Mouse (Mus musculus) G1E (cell line): ENCODE measurements around the gene 5031439G07Rik. TPM values are rescaled to one million over a fixed set of nuclear protein-coding genes. Genes with fewer than 3 reads are reported as not detected.

ENCODE experiments used
- ATAC-seq: 2 replicates; pipeline ENCODE4 v1.8.0; 2016; ENCODE audit warnings: mild to moderate bottlenecking; ENCODE audit not compliant: insufficient number of reproducible peaks, poor library complexity, low FRiP score, severe bottlenecking; ENCODE audit errors: extremely low read depth
- DNase-seq: peaks from one replicate; pipeline ENCODE4 v3.0.0; 2012; ENCODE audit warnings: low spot score
- H3K27me3 ChIP-seq: 2 replicates; pipeline ENCODE4 v1.6.1; 2012; ENCODE audit warnings: mild to moderate bottlenecking, low read length, inconsistent platforms; ENCODE audit not compliant: insufficient read depth
- H3K36me3 ChIP-seq: replicated peaks from 2 replicates; pipeline ENCODE3; 2012; ENCODE audit warnings: mild to moderate bottlenecking, inconsistent platforms
- H3K4me1 ChIP-seq: 2 replicates; pipeline ENCODE4 v1.6.1; 2012; ENCODE audit warnings: low read depth, low read length, inconsistent platforms, mixed read lengths; ENCODE audit not compliant: insufficient read depth
- H3K4me3 ChIP-seq: 2 replicates; pipeline ENCODE4 v1.5.1; 2012; ENCODE audit warnings: low read depth, mild to moderate bottlenecking, inconsistent platforms, low read length, moderate library complexity, mixed read lengths
- H3K9me3 ChIP-seq: replicated peaks from 2 replicates; pipeline ENCODE4 v1.6.1; 2012; ENCODE audit warnings: inconsistent platforms
- CTCF ChIP-seq: IDR thresholded peaks from 2 replicates; pipeline ENCODE4 v1.5.1; 2012; ENCODE audit warnings: low read depth, low read length, inconsistent platforms, mixed read lengths
- GATA1 ChIP-seq: IDR thresholded peaks from 2 replicates; pipeline ENCODE4 v1.6.1; 2012; ENCODE audit warnings: borderline replicate concordance, low read length, inconsistent platforms, mixed read lengths
- GATA2 ChIP-seq: IDR thresholded peaks from 2 replicates; pipeline ENCODE4 v1.6.1; 2012; ENCODE audit warnings: low read depth, low read length, inconsistent platforms, borderline replicate concordance
- POLR2AphosphoS5 ChIP-seq: IDR thresholded peaks from 2 replicates; pipeline ENCODE4 v1.6.1; 2012; ENCODE audit warnings: low read depth, low read length, inconsistent platforms; ENCODE audit not compliant: insufficient replicate concordance
- TAL1 ChIP-seq: conservative IDR thresholded peaks from 2 replicates; pipeline ENCODE4 v1.6.1; 2012; ENCODE audit warnings: low read depth, low read length, inconsistent platforms, mixed read lengths
- polyA plus RNA-seq: library from polyadenylated mRNA; stranded (reverse); fragments of >175 nt; gene quantifications from 2 replicates; pipeline ENCODE4 v1.2.3, GENCODE M21; 2012
- total RNA-seq, 2 experiments: library from RNA; stranded (forward) in 1 of 2; stranded (reverse) in 1 of 2; fragments of 200-1000 nt in 1 of 2; fragments of >200 nt in 1 of 2; fragmentation: Nextera tagmentation in 1 of 2; gene quantifications; 2 replicates each; pipeline ENCODE4 v1.2.3; 2014 to 2017

The 5031439G07Rik gene
- total and polyA plus RNA-seq, 3 experiments, result 8.8 to 41.8 (median 13.1) TPM

GRCm38 (mm10) chr15:84960692-84961091 lies 27.7 kb downstream of the 5031439G07Rik start:
- no peaks in the 10 kb centered on the region for H3K9me3 ChIP-seq
- H3K36me3 ChIP-seq, result peaks cover 55% of the 10 kb centered on the region
- TF ChIP-seq TAL1 (no peak), GATA2 (no peak), CTCF (no peak), POLR2AphosphoS5 (no peak), GATA1 (no peak)
- no peak overlapping the region for H3K4me3 ChIP-seq
- H3K27me3 ChIP-seq, result no peaks in the 10 kb centered on the region
- H3K4me1 ChIP-seq, result no peaks in the 10 kb centered on the region
- ATAC-seq, result no peak
- DNase-seq, result no peak

- no peaks in the 10 kb centered on the region for H3K9me3 ChIP-seq
- no peak overlapping the region for H3K4me3 ChIP-seq
- ATAC-seq, result no peak
- no peak for DNase-seq
- no peaks in the 10 kb centered on the region for H3K27me3 ChIP-seq
- no peak for TF ChIP-seq TAL1
- no peak for TF ChIP-seq GATA1
- no peak for TF ChIP-seq CTCF
- TF ChIP-seq GATA2, result no peak
- TF ChIP-seq POLR2AphosphoS5, result no peak
- peaks cover 63% of the 10 kb centered on the region for H3K36me3 ChIP-seq
- no peaks in the 10 kb centered on the region for H3K4me1 ChIP-seq
Observed at GRCm38 (mm10) chr15:84959891-84960290, 28.5 kb downstream of the 5031439G07Rik start.

GRCm38 (mm10) chr15:84958331-84958730 lies 30.0 kb downstream of the 5031439G07Rik start:
- ATAC-seq, result no peak
- H3K36me3 ChIP-seq, result peaks cover 78% of the 10 kb centered on the region
- no peak overlapping the region for H3K4me3 ChIP-seq
- no peaks in the 10 kb centered on the region for H3K27me3 ChIP-seq
- no peaks in the 10 kb centered on the region for H3K9me3 ChIP-seq
- H3K4me1 ChIP-seq, result no peaks in the 10 kb centered on the region
- TF ChIP-seq CTCF (no peak), GATA1 (no peak), TAL1 (no peak), POLR2AphosphoS5 (no peak), GATA2 (no peak)
- no peak for DNase-seq

- no peak for ATAC-seq
- TF ChIP-seq GATA2, result no peak
- TF ChIP-seq POLR2AphosphoS5, result no peak
- TF ChIP-seq GATA1, result no peak
- no peak for TF ChIP-seq TAL1
- TF ChIP-seq CTCF, result no peak
- H3K36me3 ChIP-seq, result peaks cover 83% of the 10 kb centered on the region
- no peaks in the 10 kb centered on the region; the same call in 1 of the 2 replicates for H3K4me1 ChIP-seq
- H3K9me3 ChIP-seq, result no peaks in the 10 kb centered on the region
- no peaks in the 10 kb centered on the region for H3K27me3 ChIP-seq
- H3K4me3 ChIP-seq, result no peak overlapping the region
- DNase-seq, result no peak
Observed at GRCm38 (mm10) chr15:84957851-84958250, 30.5 kb downstream of the 5031439G07Rik start.

GRCm38 (mm10) chr15:84953259-84953658 lies 35.1 kb downstream of the 5031439G07Rik start:
- ATAC-seq (no peak), DNase-seq (no peak)
- peaks cover 98% of the 10 kb centered on the region for H3K36me3 ChIP-seq
- no peak overlapping the region for H3K4me3 ChIP-seq
- no peaks in the 10 kb centered on the region; the same call in 1 of the 2 replicates for H3K4me1 ChIP-seq
- TF ChIP-seq TAL1 (no peak), GATA1 (no peak), GATA2 (no peak), POLR2AphosphoS5 (no peak), CTCF (no peak)
- no peaks in the 10 kb centered on the region for H3K27me3 ChIP-seq
- H3K9me3 ChIP-seq, result no peaks in the 10 kb centered on the region

- no peaks in the 10 kb centered on the region for H3K27me3 ChIP-seq
Observed at GRCm38 (mm10) chr15:84950053-84950452, 38.3 kb downstream of the 5031439G07Rik start.

GRCm38 (mm10) chr15:84948990-84949389 lies 39.4 kb downstream of the 5031439G07Rik start:
- no peaks in the 10 kb centered on the region for H3K9me3 ChIP-seq
- H3K36me3 ChIP-seq, result peaks cover 85% of the 10 kb centered on the region
- no peak for TF ChIP-seq GATA1
- no peak for TF ChIP-seq GATA2
- TF ChIP-seq POLR2AphosphoS5, result no peak
- no peak for TF ChIP-seq CTCF
- no peak for TF ChIP-seq TAL1
- H3K4me1 ChIP-seq, result no peaks in the 10 kb centered on the region; the same call in 1 of the 2 replicates
- DNase-seq, result no peak
- H3K4me3 ChIP-seq, result no peak overlapping the region
- H3K27me3 ChIP-seq, result no peaks in the 10 kb centered on the region
- ATAC-seq, result no peak

More at GRCm38 (mm10) chr15:84950053-84950452, 38.3 kb downstream of the 5031439G07Rik start:
- no peak for TF ChIP-seq TAL1
- no peak for TF ChIP-seq CTCF
- TF ChIP-seq GATA1, result no peak
- no peak for TF ChIP-seq POLR2AphosphoS5
- TF ChIP-seq GATA2, result no peak
- Histone ChIP-seq H3K36me3 (peaks cover 90% of the 10 kb centered on the region), H3K4me1 (no peaks in the 10 kb centered on the region; the same call in 1 of the 2 replicates), H3K4me3 (no peak overlapping the region), H3K9me3 (no peaks in the 10 kb centered on the region)
- ATAC-seq (no peak), DNase-seq (no peak)
